Mouse (Mus musculus): ENCODE measurements around the gene Ssbp3. TPM values are rescaled to one million over a fixed set of nuclear protein-coding genes. Genes with fewer than 3 reads are reported as not detected.

Ssbp3 gene
- polyA plus RNA-seq, 1 experiment from 2014 or later = 73.2 TPM

GRCm38 (mm10) chr4:106964996-106965395 is 54.5 kb downstream of the Ssbp3 start:
- DNase-seq (ENCODE audit: low spot score) (no peak), ATAC-seq (replicated peaks; ENCODE audit: low FRiP score, low TSS enrichment, low read depth) (no peak)
- no peak overlapping the region for H3K27ac ChIP-seq (ENCODE audit: low read depth)
- no peaks in the 10 kb centered on the region for H3K9me3 ChIP-seq (ENCODE audit: control insufficient read depth, low read length)
- WGBS = 70% methylated on average over 10 of the region's 10 CpGs
- H3K4me1 ChIP-seq (replicated peaks; ENCODE audit: control insufficient read depth, insufficient read depth, low read length) = peaks cover 25% of the 10 kb centered on the region
- H3K27me3 ChIP-seq (replicated peaks; ENCODE audit: control insufficient read depth, insufficient read depth, low read length) = no peaks in the 10 kb centered on the region
- H3K9ac ChIP-seq (ENCODE audit: low read length) = no peak overlapping the region
- H3K4me2 ChIP-seq (ENCODE audit: low read length) = no peak overlapping the region
- no peak overlapping the region for H3K4me3 ChIP-seq (ENCODE audit: low read depth, low read length)
- no peaks in the 10 kb centered on the region for H3K36me3 ChIP-seq (ENCODE audit: control insufficient read depth, insufficient read depth, low read length)

DNA sequence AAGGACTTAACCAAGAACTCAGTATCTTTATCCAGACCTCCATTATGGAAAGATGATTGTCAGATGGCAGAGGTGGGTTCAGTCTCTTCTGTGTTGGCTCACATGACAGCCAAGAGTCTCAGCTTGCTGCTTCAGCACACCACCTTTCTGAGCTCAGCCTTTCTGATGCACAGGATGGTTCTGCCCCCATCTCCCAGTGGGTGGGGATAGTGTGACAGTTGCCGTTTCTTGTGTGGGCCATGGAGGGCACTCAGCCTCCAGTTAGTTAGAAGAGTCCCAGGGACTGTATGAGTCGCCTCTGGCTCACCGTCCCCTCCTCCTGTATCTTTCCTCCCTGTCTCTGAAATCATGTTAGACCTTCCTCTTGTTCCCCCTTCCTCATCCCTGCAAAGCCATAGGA is 55.9 kb downstream of the Ssbp3 start:
- no peaks in the 10 kb centered on the region for H3K36me3 ChIP-seq (ENCODE audit: control insufficient read depth, insufficient read depth, low read length)
- no peak overlapping the region for H3K9ac ChIP-seq (ENCODE audit: low read length)
- no peak for ATAC-seq (replicated peaks; ENCODE audit: low FRiP score, low TSS enrichment, low read depth)
- 77% methylated on average over 3 of the region's 3 CpGs for WGBS
- peaks cover 25% of the 10 kb centered on the region for H3K4me1 ChIP-seq (replicated peaks; ENCODE audit: control insufficient read depth, insufficient read depth, low read length)
- no peak for DNase-seq (ENCODE audit: low spot score)
- no peak overlapping the region for H3K27ac ChIP-seq (ENCODE audit: low read depth)
- no peak overlapping the region for H3K4me3 ChIP-seq (ENCODE audit: low read depth, low read length)
- H3K27me3 ChIP-seq (replicated peaks; ENCODE audit: control insufficient read depth, insufficient read depth, low read length) = no peaks in the 10 kb centered on the region
- H3K4me2 ChIP-seq (ENCODE audit: low read length) = no peak overlapping the region
- H3K9me3 ChIP-seq (ENCODE audit: control insufficient read depth, low read length) = no peaks in the 10 kb centered on the region

- Histone ChIP-seq H3K9me3 (ENCODE audit: control insufficient read depth, low read length) (no peaks in the 10 kb centered on the region), H3K4me2 (ENCODE audit: low read length) (no peak overlapping the region), H3K9ac (ENCODE audit: low read length) (no peak overlapping the region), H3K27ac (ENCODE audit: low read depth) (no peak overlapping the region), H3K4me1 (replicated peaks; ENCODE audit: control insufficient read depth, insufficient read depth, low read length) (peaks cover 12% of the 10 kb centered on the region), H3K36me3 (ENCODE audit: control insufficient read depth, insufficient read depth, low read length) (no peaks in the 10 kb centered on the region), H3K4me3 (ENCODE audit: low read depth, low read length) (no peak overlapping the region), H3K27me3 (replicated peaks; ENCODE audit: control insufficient read depth, insufficient read depth, low read length) (no peaks in the 10 kb centered on the region)
- WGBS = 82% methylated on average over 8 of the region's 8 CpGs
- DNase-seq (ENCODE audit: low spot score) (no peak), ATAC-seq (replicated peaks; ENCODE audit: low FRiP score, low TSS enrichment, low read depth) (no peak)
These were observed 58.4 kb downstream of the Ssbp3 start for GRCm38 (mm10) chr4:106968910-106969309.

- Histone ChIP-seq H3K4me1 (replicated peaks; ENCODE audit: control insufficient read depth, insufficient read depth, low read length) (peaks cover 18% of the 10 kb centered on the region), H3K27ac (ENCODE audit: low read depth) (no peak overlapping the region), H3K9me3 (ENCODE audit: control insufficient read depth, low read length) (no peaks in the 10 kb centered on the region), H3K4me2 (ENCODE audit: low read length) (no peak overlapping the region), H3K27me3 (replicated peaks; ENCODE audit: control insufficient read depth, insufficient read depth, low read length) (no peaks in the 10 kb centered on the region), H3K36me3 (ENCODE audit: control insufficient read depth, insufficient read depth, low read length) (no peaks in the 10 kb centered on the region), H3K4me3 (ENCODE audit: low read depth, low read length) (no peak overlapping the region), H3K9ac (ENCODE audit: low read length) (no peak overlapping the region)
- DNase-seq (ENCODE audit: low spot score) (no peak), ATAC-seq (replicated peaks; ENCODE audit: low FRiP score, low TSS enrichment, low read depth) (no peak)
- WGBS = 63% methylated on average over 7 of the region's 7 CpGs
These were observed 60.3 kb downstream of the Ssbp3 start for GRCm38 (mm10) chr4:106970786-106971185.

DNA sequence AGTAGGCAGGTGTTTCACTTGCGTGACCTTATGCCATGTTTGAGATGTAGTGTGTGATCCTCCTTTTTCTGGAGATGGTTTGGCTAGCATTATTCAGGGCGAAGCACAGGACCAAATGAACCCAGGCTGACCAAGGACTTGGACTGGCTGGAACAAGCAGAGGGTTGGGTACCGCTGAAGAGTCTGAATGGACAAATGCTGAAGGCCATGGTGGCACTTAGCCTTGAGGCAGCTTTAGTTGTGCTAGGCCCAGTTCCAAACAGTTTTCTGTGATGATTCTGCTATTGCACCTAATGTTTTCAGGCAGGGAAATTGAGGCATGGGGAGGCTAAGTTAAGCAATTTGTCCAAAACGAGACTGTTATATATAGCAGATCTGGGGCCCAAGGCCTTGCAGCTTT is 61.6 kb downstream of the Ssbp3 start:
- no peak overlapping the region for H3K4me3 ChIP-seq (ENCODE audit: low read depth, low read length)
- H3K36me3 ChIP-seq (ENCODE audit: control insufficient read depth, insufficient read depth, low read length) = no peaks in the 10 kb centered on the region
- H3K4me2 ChIP-seq (ENCODE audit: low read length) = no peak overlapping the region
- no peaks in the 10 kb centered on the region for H3K9me3 ChIP-seq (ENCODE audit: control insufficient read depth, low read length)
- 87% methylated on average over 4 of the region's 4 CpGs for WGBS
- no peak for ATAC-seq (replicated peaks; ENCODE audit: low FRiP score, low TSS enrichment, low read depth)
- H3K27ac ChIP-seq (ENCODE audit: low read depth) = no peak overlapping the region
- no peak overlapping the region for H3K9ac ChIP-seq (ENCODE audit: low read length)
- no peak for DNase-seq (ENCODE audit: low spot score)
- no peaks in the 10 kb centered on the region for H3K27me3 ChIP-seq (replicated peaks; ENCODE audit: control insufficient read depth, insufficient read depth, low read length)
- peaks cover 31% of the 10 kb centered on the region for H3K4me1 ChIP-seq (replicated peaks; ENCODE audit: control insufficient read depth, insufficient read depth, low read length)

GRCm38 (mm10) chr4:106972461-106973384 is 62.2 kb downstream of the Ssbp3 start:
- H3K27ac ChIP-seq (ENCODE audit: low read depth) = no peak overlapping the region
- ATAC-seq (replicated peaks; ENCODE audit: low FRiP score, low TSS enrichment, low read depth) = no peak
- peaks cover 37% of the 10 kb centered on the region for H3K4me1 ChIP-seq (replicated peaks; ENCODE audit: control insufficient read depth, insufficient read depth, low read length)

DNA sequence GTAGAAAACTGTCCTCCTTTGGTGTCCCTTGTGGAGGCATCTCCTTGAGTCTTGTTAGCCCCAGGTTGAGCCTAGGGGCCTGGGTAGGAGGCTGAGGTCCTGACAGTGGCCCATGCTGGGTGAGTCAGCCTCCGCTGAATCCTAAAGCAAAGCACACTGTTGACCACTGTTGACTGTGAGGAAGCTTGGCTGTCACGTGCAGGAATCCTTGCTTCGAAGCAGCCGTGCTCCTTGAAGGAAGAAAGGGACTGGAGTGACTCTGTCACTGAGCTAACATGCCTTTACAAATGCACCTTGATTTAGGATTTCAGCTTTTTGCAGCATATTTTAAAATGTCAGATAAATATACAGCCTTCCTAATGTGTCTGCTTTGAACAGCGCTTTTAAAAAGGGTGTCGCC is 64.8 kb downstream of the Ssbp3 start:
- H3K27me3 ChIP-seq (replicated peaks; ENCODE audit: control insufficient read depth, insufficient read depth, low read length) = no peaks in the 10 kb centered on the region
- H3K36me3 ChIP-seq (ENCODE audit: control insufficient read depth, insufficient read depth, low read length) = peaks cover 5% of the 10 kb centered on the region; the same call in 1 of the 2 replicates
- 47% methylated on average over 6 of the region's 6 CpGs for WGBS
- no peaks in the 10 kb centered on the region for H3K9me3 ChIP-seq (ENCODE audit: control insufficient read depth, low read length)
- no peak overlapping the region for H3K27ac ChIP-seq (ENCODE audit: low read depth)
- H3K4me2 ChIP-seq (ENCODE audit: low read length) = no peak overlapping the region
- ATAC-seq (replicated peaks; ENCODE audit: low FRiP score, low TSS enrichment, low read depth) (no peak), DNase-seq (ENCODE audit: low spot score) (no peak)
- H3K9ac ChIP-seq (ENCODE audit: low read length) = no peak overlapping the region
- H3K4me3 ChIP-seq (ENCODE audit: low read depth, low read length) = no peak overlapping the region
- H3K4me1 ChIP-seq (replicated peaks; ENCODE audit: control insufficient read depth, insufficient read depth, low read length) = peaks cover 56% of the 10 kb centered on the region

More at GRCm38 (mm10) chr4:106972461-106973384, 62.2 kb downstream of the Ssbp3 start:
- Histone ChIP-seq H3K9me3 (ENCODE audit: control insufficient read depth, low read length) (no peaks in the 10 kb centered on the region), H3K36me3 (ENCODE audit: control insufficient read depth, insufficient read depth, low read length) (no peaks in the 10 kb centered on the region), H3K9ac (ENCODE audit: low read length) (no peak overlapping the region), H3K4me2 (ENCODE audit: low read length) (no peak overlapping the region), H3K4me3 (ENCODE audit: low read depth, low read length) (no peak overlapping the region), H3K27me3 (replicated peaks; ENCODE audit: control insufficient read depth, insufficient read depth, low read length) (no peaks in the 10 kb centered on the region)
- DNase-seq (ENCODE audit: low spot score) = no peak
- WGBS = 71% methylated on average over 15 of the region's 15 CpGs

GRCm38 (mm10) chr4:106975890-106976289 is 65.4 kb downstream of the Ssbp3 start:
- DNase-seq (ENCODE audit: low spot score) (no peak), ATAC-seq (replicated peaks; ENCODE audit: low FRiP score, low TSS enrichment, low read depth) (no peak)
- Histone ChIP-seq H3K4me3 (ENCODE audit: low read depth, low read length) (no peak overlapping the region), H3K27me3 (replicated peaks; ENCODE audit: control insufficient read depth, insufficient read depth, low read length) (no peaks in the 10 kb centered on the region), H3K9me3 (ENCODE audit: control insufficient read depth, low read length) (no peaks in the 10 kb centered on the region), H3K9ac (ENCODE audit: low read length) (no peak overlapping the region), H3K27ac (ENCODE audit: low read depth) (no peak overlapping the region), H3K4me2 (ENCODE audit: low read length) (no peak overlapping the region), H3K36me3 (ENCODE audit: control insufficient read depth, insufficient read depth, low read length) (peaks cover 5% of the 10 kb centered on the region; the same call in 1 of the 2 replicates), H3K4me1 (replicated peaks; ENCODE audit: control insufficient read depth, insufficient read depth, low read length) (peaks cover 61% of the 10 kb centered on the region)
- WGBS = 36% methylated on average over 4 of the region's 4 CpGs

DNA sequence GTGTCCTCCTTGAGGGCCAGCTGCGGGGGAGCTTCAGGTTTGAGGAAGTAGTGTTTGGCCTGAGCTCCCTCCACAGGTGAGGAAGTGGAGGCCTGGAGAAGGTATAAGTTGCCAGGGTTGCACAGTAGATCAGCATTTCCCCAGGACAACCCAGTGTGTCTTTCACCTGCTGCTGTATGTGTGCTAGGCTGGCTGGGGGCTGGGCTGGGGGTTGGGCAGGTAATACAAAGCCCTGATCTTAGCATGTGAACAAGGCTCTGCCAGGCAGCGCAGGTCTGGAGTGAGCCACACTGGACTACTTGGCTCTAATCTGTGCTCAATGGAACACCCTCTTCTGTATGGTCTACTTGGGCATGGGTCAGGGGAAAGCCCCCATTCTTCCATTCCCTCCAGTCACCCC is 66.1 kb downstream of the Ssbp3 start:
- ATAC-seq (replicated peaks; ENCODE audit: low FRiP score, low TSS enrichment, low read depth) (no peak), DNase-seq (ENCODE audit: low spot score) (no peak)
- 56% methylated on average over 2 of the region's 2 CpGs for WGBS
- no peak overlapping the region for H3K4me3 ChIP-seq (ENCODE audit: low read depth, low read length)
- H3K4me2 ChIP-seq (ENCODE audit: low read length) = no peak overlapping the region
- H3K27me3 ChIP-seq (replicated peaks; ENCODE audit: control insufficient read depth, insufficient read depth, low read length) = no peaks in the 10 kb centered on the region
- H3K9ac ChIP-seq (ENCODE audit: low read length) = no peak overlapping the region
- H3K9me3 ChIP-seq (ENCODE audit: control insufficient read depth, low read length) = no peaks in the 10 kb centered on the region
- H3K27ac ChIP-seq (ENCODE audit: low read depth) = no peak overlapping the region
- peaks cover 5% of the 10 kb centered on the region; the same call in 1 of the 2 replicates for H3K36me3 ChIP-seq (ENCODE audit: control insufficient read depth, insufficient read depth, low read length)
- peaks cover 68% of the 10 kb centered on the region for H3K4me1 ChIP-seq (replicated peaks; ENCODE audit: control insufficient read depth, insufficient read depth, low read length)
